10 mouse cellular contexts compared by ENCODE assay signal in genomic region chr17:14993139-14993832, GRCm38 (mm10). TPM values are rescaled to one million over a fixed set of nuclear protein-coding genes. Genes with fewer than 3 reads are reported as not detected.
A peak's percentile ranks its signal among the peaks of the same experiment; 100 is the strongest.
DNase-seq lines count a peak whose midpoint lies in the region; ATAC-seq and TF ChIP-seq lines count a peak whose summit lies in the region.
"Not testable (repeated sequence)": the region's sequence is repeated elsewhere in the genome, so short reads cannot be mapped to it uniquely, and the experiment has no call there.
"Had no signal": no experiment of that assay in that cellular context is flagged by ENCODE, and none has a peak within 500 bp of the region (broad histone marks: within the 10 kb centered on the region; RNA-seq: fewer than 3 reads in every experiment).

No protein-coding gene starts in this region.

- no CpG with 5 or more reads among the region's 47 CpGs for WGBS in heart, embryonic 12.5 days
- no CpG with 5 or more reads among the region's 47 CpGs for WGBS in hindbrain, embryonic 15.5 days
- WGBS in kidney, postnatal 0 days = no CpG with 5 or more reads among the region's 47 CpGs
- no CpG with 5 or more reads among the region's 47 CpGs for WGBS in liver, embryonic 16.5 days (ENCODE audit: insufficient replicate concordance)
- no CpG with 5 or more reads among the region's 47 CpGs for WGBS in midbrain, embryonic 13.5 days

- not testable (repeated sequence) for DNase-seq in G1E (ENCODE audit: low spot score); kidney, postnatal 0 days (ENCODE audit: low spot score)

- H3K9ac ChIP-seq in heart, embryonic 12.5 days; hindbrain, embryonic 15.5 days; kidney, postnatal 0 days (ENCODE audit: low read depth, low read length); liver, embryonic 16.5 days (ENCODE audit: low read depth, low read length); midbrain, embryonic 13.5 days (replicated peaks): not testable (repeated sequence)

- not testable (repeated sequence) for TF ChIP-seq CTCF in G1E (IDR thresholded peaks at IDR 0.05; ENCODE audit: low read depth, low read length); kidney, postnatal 0 days (IDR thresholded peaks at IDR 0.05; ENCODE audit: low read depth)

- H3K4me1 ChIP-seq in G1E (ENCODE audit: insufficient read depth, low read depth, low read length); heart, embryonic 12.5 days (replicated peaks); hindbrain, embryonic 15.5 days (replicated peaks); kidney, postnatal 0 days (replicated peaks; ENCODE audit: insufficient read depth, low read length); liver, embryonic 16.5 days (ENCODE audit: control insufficient read depth, low read depth, low read length); midbrain, embryonic 13.5 days (replicated peaks): not testable (repeated sequence)

- not testable (repeated sequence) for H3K27me3 ChIP-seq in G1E (ENCODE audit: insufficient read depth, low read length); heart, embryonic 12.5 days (replicated peaks); hindbrain, embryonic 15.5 days; kidney, postnatal 0 days (ENCODE audit: insufficient read depth, low read length); liver, embryonic 16.5 days (ENCODE audit: control insufficient read depth, insufficient read depth, low read depth, low read length); midbrain, embryonic 13.5 days

- not testable (repeated sequence) for H3K27ac ChIP-seq in heart, embryonic 12.5 days (ENCODE audit: poor library complexity, severe bottlenecking); hindbrain, embryonic 15.5 days (replicated peaks); kidney, postnatal 0 days; liver, embryonic 16.5 days (ENCODE audit: low read length); midbrain, embryonic 13.5 days

- not testable (repeated sequence) for H3K36me3 ChIP-seq in G1E (replicated peaks); heart, embryonic 12.5 days; hindbrain, embryonic 15.5 days; kidney, postnatal 0 days (ENCODE audit: insufficient read depth, low read length); liver, embryonic 16.5 days (ENCODE audit: control insufficient read depth, insufficient read depth); midbrain, embryonic 13.5 days

- peak; percentile 47 for ATAC-seq in G1E (ENCODE audit: extremely low read depth, insufficient number of reproducible peaks, low FRiP score, poor library complexity, severe bottlenecking)
- peak; percentile 28; the same call in 1 of the 2 replicates for ATAC-seq in erythroid progenitor cell, adult 5-6 weeks (replicated peaks; ENCODE audit: low FRiP score, poor library complexity, severe bottlenecking)
- peak; percentile 86 for ATAC-seq in heart, embryonic 12.5 days (ENCODE audit: insufficient number of reproducible peaks, low FRiP score)
- peak; percentile 93 for ATAC-seq in hindbrain, embryonic 15.5 days (ENCODE audit: low FRiP score, low read depth)
- peak; percentile 71 for ATAC-seq in kidney, postnatal 0 days (replicated peaks; ENCODE audit: low FRiP score, low read depth)
- peak; percentile 52 for ATAC-seq in liver, embryonic 16.5 days (ENCODE audit: low read depth)
- ATAC-seq in midbrain, embryonic 13.5 days = peak; percentile 93
- ATAC-seq in neutrophil, adult 5-6 weeks (ENCODE audit: extremely low read depth, insufficient number of reproducible peaks, low FRiP score, poor library complexity, severe bottlenecking) = peak; percentile 49

- not testable (repeated sequence) for H3K9me3 ChIP-seq in G1E (replicated peaks); heart, embryonic 12.5 days (replicated peaks); hindbrain, embryonic 15.5 days; kidney, postnatal 0 days (replicated peaks; ENCODE audit: low read length); liver, embryonic 16.5 days (replicated peaks; ENCODE audit: control insufficient read depth, low read length); midbrain, embryonic 13.5 days

- H3K4me2 ChIP-seq in heart, embryonic 12.5 days; hindbrain, embryonic 15.5 days; kidney, postnatal 0 days (ENCODE audit: low read length); liver, embryonic 16.5 days (ENCODE audit: low read depth, low read length); midbrain, embryonic 13.5 days (replicated peaks): not testable (repeated sequence)

- not testable (repeated sequence) for H3K4me3 ChIP-seq in G1E (ENCODE audit: low read depth, low read length); heart, embryonic 12.5 days; hindbrain, embryonic 15.5 days; kidney, postnatal 0 days (replicated peaks; ENCODE audit: low read depth, low read length); liver, embryonic 16.5 days (ENCODE audit: low read depth, low read length); midbrain, embryonic 13.5 days (replicated peaks)

RNA-seq across cellular contexts. Expression of gene Gm3417, which starts 14.7 kb away (rescaled TPM):
- total RNA-seq in G1E (2014; fragmentation: Nextera tagmentation) (2.5 and 12.2 TPM in 2 replicates), G1E (2017) (0.27 and 2.4 TPM in 2 replicates)
- polyA plus RNA-seq in G1E (2012) = 7.0 and 9.5 TPM in 2 replicates
- not detected in 2 replicates for total RNA-seq in erythroid progenitor cell, adult 5-6 weeks (2015; ENCODE audit: low replicate concordance)
- not detected in 2 replicates for total RNA-seq in erythroid progenitor cell, adult 5-6 weeks (2017; ENCODE audit: low replicate concordance)
- 0.42 TPM in 1 of 2 replicates, not detected in the other for polyA plus RNA-seq in heart, embryonic 12.5 days (2016; fragmentation: Nextera tagmentation; extraction: Ambion mirVana)
- polyA plus RNA-seq in hindbrain, embryonic 15.5 days (2015; fragmentation: Nextera tagmentation; extraction: Ambion mirVana) = 0.29 and 0.59 TPM in 2 replicates
- 1.5 and 1.8 TPM in 2 replicates for polyA plus RNA-seq in kidney, postnatal 0 days (2015; fragmentation: Nextera tagmentation; extraction: Ambion mirVana)
- polyA plus RNA-seq in liver, embryonic 16.5 days (2015; fragmentation: Nextera tagmentation; extraction: Ambion mirVana) = 0.14 and 0.74 TPM in 2 replicates
- 0.96 and 1.4 TPM in 2 replicates for polyA plus RNA-seq in midbrain, embryonic 13.5 days (2015; fragmentation: Nextera tagmentation; extraction: Ambion mirVana)
- 1.6 TPM in 1 of 2 replicates, not detected in the other for total RNA-seq in neutrophil, adult 5-6 weeks (2017)
- total RNA-seq: heart, adult 18-20 months had no signal
- polyA plus RNA-seq: thymus, adult 2 months had no signal

RNA-seq across cellular contexts. Expression of gene 9030025P20Rik, which starts 15.0 kb away (rescaled TPM):
- 31.6 and 36.9 TPM in 2 replicates for total RNA-seq in G1E (2014; fragmentation: Nextera tagmentation)
- total RNA-seq in G1E (2017) = 30.4 and 33.3 TPM in 2 replicates
- 4.0 and 4.7 TPM in 2 replicates for polyA plus RNA-seq in G1E (2012)
- 4.6 and 5.8 TPM in 2 replicates for total RNA-seq in erythroid progenitor cell, adult 5-6 weeks (2015; ENCODE audit: low replicate concordance)
- total RNA-seq in erythroid progenitor cell, adult 5-6 weeks (2017; ENCODE audit: low replicate concordance) = 0.76 and 7.2 TPM in 2 replicates
- polyA plus RNA-seq in heart, embryonic 12.5 days (2016; fragmentation: Nextera tagmentation; extraction: Ambion mirVana) = 6.7 and 7.8 TPM in 2 replicates
- polyA plus RNA-seq in hindbrain, embryonic 15.5 days (2015; fragmentation: Nextera tagmentation; extraction: Ambion mirVana) = 8.3 and 8.7 TPM in 2 replicates
- polyA plus RNA-seq in kidney, postnatal 0 days (2015; fragmentation: Nextera tagmentation; extraction: Ambion mirVana) = 8.9 and 13.2 TPM in 2 replicates
- 3.5 and 3.6 TPM in 2 replicates for polyA plus RNA-seq in liver, embryonic 16.5 days (2015; fragmentation: Nextera tagmentation; extraction: Ambion mirVana)
- 10.6 and 11.8 TPM in 2 replicates for polyA plus RNA-seq in midbrain, embryonic 13.5 days (2015; fragmentation: Nextera tagmentation; extraction: Ambion mirVana)
- 13.9 and 18.3 TPM in 2 replicates for total RNA-seq in neutrophil, adult 5-6 weeks (2017)

RNA-seq across cellular contexts. Expression of gene Gm3435, which starts 16.7 kb away (rescaled TPM):
- total RNA-seq in G1E (2014; fragmentation: Nextera tagmentation) (10.3 and 12.2 TPM in 2 replicates), G1E (2017) (13.9 and 15.1 TPM in 2 replicates)
- 0.41 and 1.3 TPM in 2 replicates for polyA plus RNA-seq in G1E (2012)
- total RNA-seq in erythroid progenitor cell, adult 5-6 weeks (2015; ENCODE audit: low replicate concordance) = 5.4 TPM in 1 of 2 replicates, not detected in the other
- total RNA-seq in erythroid progenitor cell, adult 5-6 weeks (2017; ENCODE audit: low replicate concordance) = 0.26 and 5.4 TPM in 2 replicates
- polyA plus RNA-seq in heart, embryonic 12.5 days (2016; fragmentation: Nextera tagmentation; extraction: Ambion mirVana) = 5.2 and 5.4 TPM in 2 replicates
- 7.2 and 8.3 TPM in 2 replicates for polyA plus RNA-seq in hindbrain, embryonic 15.5 days (2015; fragmentation: Nextera tagmentation; extraction: Ambion mirVana)
- polyA plus RNA-seq in kidney, postnatal 0 days (2015; fragmentation: Nextera tagmentation; extraction: Ambion mirVana) = 8.9 and 10.3 TPM in 2 replicates
- polyA plus RNA-seq in liver, embryonic 16.5 days (2015; fragmentation: Nextera tagmentation; extraction: Ambion mirVana) = 3.4 and 3.6 TPM in 2 replicates
- 15.4 and 17.8 TPM in 2 replicates for polyA plus RNA-seq in midbrain, embryonic 13.5 days (2015; fragmentation: Nextera tagmentation; extraction: Ambion mirVana)
- total RNA-seq in neutrophil, adult 5-6 weeks (2017) = 4.3 and 9.1 TPM in 2 replicates

RNA-seq across cellular contexts. Expression of gene Phf10, which starts 32.2 kb away (rescaled TPM):
- total RNA-seq in G1E (2014; fragmentation: Nextera tagmentation) (187 and 239 TPM in 2 replicates), G1E (2017) (107 and 124 TPM in 2 replicates)
- 118 and 125 TPM in 2 replicates for polyA plus RNA-seq in G1E (2012)
- total RNA-seq in erythroid progenitor cell, adult 5-6 weeks (2015; ENCODE audit: low replicate concordance) = 217 and 251 TPM in 2 replicates
- total RNA-seq in erythroid progenitor cell, adult 5-6 weeks (2017; ENCODE audit: low replicate concordance) = 117 and 125 TPM in 2 replicates
- polyA plus RNA-seq in heart, embryonic 12.5 days (2016; fragmentation: Nextera tagmentation; extraction: Ambion mirVana) = 28.5 and 28.6 TPM in 2 replicates
- 14.2 and 16.5 TPM in 2 replicates for polyA plus RNA-seq in hindbrain, embryonic 15.5 days (2015; fragmentation: Nextera tagmentation; extraction: Ambion mirVana)
- polyA plus RNA-seq in kidney, postnatal 0 days (2015; fragmentation: Nextera tagmentation; extraction: Ambion mirVana) = 27.3 and 29.8 TPM in 2 replicates
- 76.5 and 82.2 TPM in 2 replicates for polyA plus RNA-seq in liver, embryonic 16.5 days (2015; fragmentation: Nextera tagmentation; extraction: Ambion mirVana)
- 19.0 and 19.2 TPM in 2 replicates for polyA plus RNA-seq in midbrain, embryonic 13.5 days (2015; fragmentation: Nextera tagmentation; extraction: Ambion mirVana)
- total RNA-seq in neutrophil, adult 5-6 weeks (2017) = 37.2 and 37.8 TPM in 2 replicates

RNA-seq across cellular contexts. Expression of gene Ermard, which starts 47.7 kb away (rescaled TPM):
- 265 and 268 TPM in 2 replicates for total RNA-seq in G1E (2014; fragmentation: Nextera tagmentation)
- 133 and 138 TPM in 2 replicates for total RNA-seq in G1E (2017)
- polyA plus RNA-seq in G1E (2012) = 1.3 and 2.2 TPM in 2 replicates
- total RNA-seq in erythroid progenitor cell, adult 5-6 weeks (2015; ENCODE audit: low replicate concordance) = 90.5 and 91.5 TPM in 2 replicates
- total RNA-seq in erythroid progenitor cell, adult 5-6 weeks (2017; ENCODE audit: low replicate concordance) = 43.6 and 72.8 TPM in 2 replicates
- polyA plus RNA-seq in heart, embryonic 12.5 days (2016; fragmentation: Nextera tagmentation; extraction: Ambion mirVana) = 61.2 and 62.7 TPM in 2 replicates
- polyA plus RNA-seq in hindbrain, embryonic 15.5 days (2015; fragmentation: Nextera tagmentation; extraction: Ambion mirVana) = 69.1 and 73.3 TPM in 2 replicates
- polyA plus RNA-seq in kidney, postnatal 0 days (2015; fragmentation: Nextera tagmentation; extraction: Ambion mirVana) = 53.6 and 60.1 TPM in 2 replicates
- polyA plus RNA-seq in liver, embryonic 16.5 days (2015; fragmentation: Nextera tagmentation; extraction: Ambion mirVana) = 26.8 and 27.5 TPM in 2 replicates
- 111 and 114 TPM in 2 replicates for polyA plus RNA-seq in midbrain, embryonic 13.5 days (2015; fragmentation: Nextera tagmentation; extraction: Ambion mirVana)
- 132 and 146 TPM in 2 replicates for total RNA-seq in neutrophil, adult 5-6 weeks (2017)

Comparison
In these comparisons a context has a peak if more than half of its experiments do, and no peak if none do; other contexts are left out.
1. ATAC-seq: peak in every context shown above with its lines; median percentile 93 in hindbrain, embryonic 15.5 days; 93 in midbrain, embryonic 13.5 days; 86 in heart, embryonic 12.5 days; 71 in kidney, postnatal 0 days; 52 in liver, embryonic 16.5 days; 49 in neutrophil, adult 5-6 weeks; 47 in G1E; 28 in erythroid progenitor cell, adult 5-6 weeks.